Mouse (Mus musculus): ENCODE data around the gene Med16. TPM values are rescaled to one million over a fixed set of nuclear protein-coding genes. Genes with fewer than 3 reads are reported as not detected.

The Med16 gene
- polyA plus RNA-seq, 1 experiment from 2014 or later = 42.0 TPM

DNA sequence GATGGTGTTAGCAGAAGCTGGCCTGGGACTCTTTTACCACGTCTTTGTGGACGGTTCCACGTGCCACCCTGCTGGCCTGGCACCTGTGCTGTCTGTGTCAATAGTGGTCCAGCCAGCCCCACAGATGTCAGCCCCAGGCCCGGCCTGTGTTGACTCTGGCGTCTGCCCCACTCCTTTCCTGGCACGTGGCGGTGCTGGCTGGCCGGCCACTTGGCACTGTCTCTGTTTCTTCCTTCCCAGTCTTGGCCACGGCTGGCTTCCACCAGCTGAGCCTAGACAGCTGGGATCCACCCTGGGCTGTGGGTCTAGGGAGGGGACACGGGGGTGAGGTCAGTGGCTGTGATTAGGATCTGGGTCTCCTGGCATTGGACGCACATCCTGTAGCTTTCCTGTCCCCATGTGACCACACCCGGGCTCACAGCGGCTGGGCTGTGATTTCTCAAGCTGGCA lies 25.6 kb upstream of the Med16 start:
- H3K4me1 ChIP-seq (replicated peaks; ENCODE audit: control insufficient read depth, insufficient read depth, low read length) = peaks cover 32% of the 10 kb centered on the region
- no peak overlapping the region for H3K4me3 ChIP-seq (replicated peaks; ENCODE audit: low read length)
- ATAC-seq (ENCODE audit: low FRiP score) (peak; percentile 57), DNase-seq (ENCODE audit: low spot score) (peak; percentile 68)
- H3K4me2 ChIP-seq (replicated peaks) = no peak overlapping the region
- WGBS = 50% methylated on average over 13 of the region's 13 CpGs
- H3K27me3 ChIP-seq (ENCODE audit: control insufficient read depth, insufficient read depth, low read length) = no peaks in the 10 kb centered on the region
- peak overlapping the region; percentile 49; the same call in 1 of the 2 replicates for H3K27ac ChIP-seq
- H3K36me3 ChIP-seq (replicated peaks; ENCODE audit: control insufficient read depth, insufficient read depth) = peaks cover 27% of the 10 kb centered on the region
- no peaks in the 10 kb centered on the region for H3K9me3 ChIP-seq (ENCODE audit: control insufficient read depth, low read length)
- H3K9ac ChIP-seq = 0 out of 2 replicates have a peak overlapping the region, but pooled peaks have one; percentile 20

GRCm38 (mm10) chr10:79933861-79934260 lies 25.1 kb upstream of the Med16 start:
- H3K4me1 ChIP-seq (replicated peaks; ENCODE audit: control insufficient read depth, insufficient read depth, low read length) = peaks cover 36% of the 10 kb centered on the region
- H3K4me3 ChIP-seq (replicated peaks; ENCODE audit: low read length) = no peak overlapping the region
- no peaks in the 10 kb centered on the region for H3K9me3 ChIP-seq (ENCODE audit: control insufficient read depth, low read length)
- H3K36me3 ChIP-seq (replicated peaks; ENCODE audit: control insufficient read depth, insufficient read depth) = peaks cover 27% of the 10 kb centered on the region
- peak overlapping the region; percentile 49; the same call in 1 of the 2 replicates for H3K27ac ChIP-seq
- no peak for ATAC-seq (ENCODE audit: low FRiP score)
- H3K9ac ChIP-seq = no peak overlapping the region
- DNase-seq (ENCODE audit: low spot score) = no peak
- no peak overlapping the region for H3K4me2 ChIP-seq (replicated peaks)
- 24% methylated on average over 6 of the region's 6 CpGs for WGBS
- H3K27me3 ChIP-seq (ENCODE audit: control insufficient read depth, insufficient read depth, low read length) = no peaks in the 10 kb centered on the region

- ATAC-seq (ENCODE audit: low FRiP score) (no peak), DNase-seq (ENCODE audit: low spot score) (no peak)
- Histone ChIP-seq H3K36me3 (replicated peaks; ENCODE audit: control insufficient read depth, insufficient read depth) (peaks cover 27% of the 10 kb centered on the region), H3K27ac (0 out of 2 replicates have a peak overlapping the region, but pooled peaks have one; percentile 49), H3K4me2 (replicated peaks) (no peak overlapping the region), H3K4me3 (replicated peaks; ENCODE audit: low read length) (no peak overlapping the region), H3K27me3 (ENCODE audit: control insufficient read depth, insufficient read depth, low read length) (no peaks in the 10 kb centered on the region), H3K9me3 (ENCODE audit: control insufficient read depth, low read length) (no peaks in the 10 kb centered on the region), H3K9ac (no peak overlapping the region), H3K4me1 (replicated peaks; ENCODE audit: control insufficient read depth, insufficient read depth, low read length) (peaks cover 38% of the 10 kb centered on the region)
- 62% methylated on average over 9 of the region's 9 CpGs for WGBS
These were observed 24.5 kb upstream of the Med16 start for GRCm38 (mm10) chr10:79933145-79933679.

- H3K27ac ChIP-seq = peak overlapping the region; percentile 49; the same call in 1 of the 2 replicates
- ATAC-seq (ENCODE audit: low FRiP score) = no peak
- no peak overlapping the region for H3K9ac ChIP-seq
- WGBS = 21% methylated on average over 8 of the region's 8 CpGs
- DNase-seq (ENCODE audit: low spot score) = no peak
- peaks cover 38% of the 10 kb centered on the region for H3K4me1 ChIP-seq (replicated peaks; ENCODE audit: control insufficient read depth, insufficient read depth, low read length)
- H3K9me3 ChIP-seq (ENCODE audit: control insufficient read depth, low read length) = no peaks in the 10 kb centered on the region
- no peak overlapping the region for H3K4me3 ChIP-seq (replicated peaks; ENCODE audit: low read length)
- H3K4me2 ChIP-seq (replicated peaks) = no peak overlapping the region
- no peaks in the 10 kb centered on the region for H3K27me3 ChIP-seq (ENCODE audit: control insufficient read depth, insufficient read depth, low read length)
- H3K36me3 ChIP-seq (replicated peaks; ENCODE audit: control insufficient read depth, insufficient read depth) = peaks cover 24% of the 10 kb centered on the region
These were observed 24.0 kb upstream of the Med16 start for GRCm38 (mm10) chr10:79932736-79933135.

- Histone ChIP-seq H3K4me3 (replicated peaks; ENCODE audit: low read length) (no peak overlapping the region), H3K27me3 (ENCODE audit: control insufficient read depth, insufficient read depth, low read length) (no peaks in the 10 kb centered on the region), H3K9ac (no peak overlapping the region), H3K9me3 (ENCODE audit: control insufficient read depth, low read length) (no peaks in the 10 kb centered on the region), H3K4me2 (replicated peaks) (no peak overlapping the region), H3K27ac (no peak overlapping the region), H3K4me1 (replicated peaks; ENCODE audit: control insufficient read depth, insufficient read depth, low read length) (peaks cover 35% of the 10 kb centered on the region), H3K36me3 (replicated peaks; ENCODE audit: control insufficient read depth, insufficient read depth) (peaks cover 23% of the 10 kb centered on the region)
- no peak for ATAC-seq (ENCODE audit: low FRiP score)
- WGBS = 81% methylated on average over 9 of the region's 9 CpGs
- DNase-seq (ENCODE audit: low spot score) = no peak
These were observed 23.1 kb upstream of the Med16 start for GRCm38 (mm10) chr10:79931797-79932196.

DNA sequence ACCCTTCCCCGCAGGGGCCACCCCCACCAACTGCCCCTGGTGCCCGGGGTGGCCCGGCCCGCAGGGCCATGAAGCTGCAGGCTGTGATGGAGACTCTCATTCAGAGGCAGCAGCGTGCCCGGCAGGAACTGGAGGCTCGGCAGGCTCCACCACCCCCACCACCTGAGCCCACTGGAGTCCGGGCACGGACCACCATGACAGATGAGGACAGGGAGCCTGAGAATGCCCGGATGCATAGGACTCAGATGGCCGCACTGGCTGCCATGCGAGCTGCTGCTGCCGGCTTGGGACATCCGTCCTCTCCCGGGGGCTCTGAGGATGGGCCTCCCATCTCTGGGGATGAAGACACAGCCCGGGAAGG lies 22.1 kb upstream of the Med16 start:
- Histone ChIP-seq H3K4me2 (replicated peaks) (no peak overlapping the region), H3K27ac (no peak overlapping the region), H3K4me3 (replicated peaks; ENCODE audit: low read length) (0 out of 2 replicates have a peak overlapping the region, but pooled peaks have one; percentile 3), H3K4me1 (replicated peaks; ENCODE audit: control insufficient read depth, insufficient read depth, low read length) (peaks cover 32% of the 10 kb centered on the region), H3K27me3 (ENCODE audit: control insufficient read depth, insufficient read depth, low read length) (no peaks in the 10 kb centered on the region), H3K36me3 (replicated peaks; ENCODE audit: control insufficient read depth, insufficient read depth) (peaks cover 23% of the 10 kb centered on the region), H3K9ac (peak overlapping the region; percentile 13; the same call in 1 of the 2 replicates), H3K9me3 (ENCODE audit: control insufficient read depth, low read length) (no peaks in the 10 kb centered on the region)
- 51% methylated on average over 16 of the region's 16 CpGs for WGBS
- ATAC-seq (ENCODE audit: low FRiP score) (no peak), DNase-seq (ENCODE audit: low spot score) (no peak)

DNA sequence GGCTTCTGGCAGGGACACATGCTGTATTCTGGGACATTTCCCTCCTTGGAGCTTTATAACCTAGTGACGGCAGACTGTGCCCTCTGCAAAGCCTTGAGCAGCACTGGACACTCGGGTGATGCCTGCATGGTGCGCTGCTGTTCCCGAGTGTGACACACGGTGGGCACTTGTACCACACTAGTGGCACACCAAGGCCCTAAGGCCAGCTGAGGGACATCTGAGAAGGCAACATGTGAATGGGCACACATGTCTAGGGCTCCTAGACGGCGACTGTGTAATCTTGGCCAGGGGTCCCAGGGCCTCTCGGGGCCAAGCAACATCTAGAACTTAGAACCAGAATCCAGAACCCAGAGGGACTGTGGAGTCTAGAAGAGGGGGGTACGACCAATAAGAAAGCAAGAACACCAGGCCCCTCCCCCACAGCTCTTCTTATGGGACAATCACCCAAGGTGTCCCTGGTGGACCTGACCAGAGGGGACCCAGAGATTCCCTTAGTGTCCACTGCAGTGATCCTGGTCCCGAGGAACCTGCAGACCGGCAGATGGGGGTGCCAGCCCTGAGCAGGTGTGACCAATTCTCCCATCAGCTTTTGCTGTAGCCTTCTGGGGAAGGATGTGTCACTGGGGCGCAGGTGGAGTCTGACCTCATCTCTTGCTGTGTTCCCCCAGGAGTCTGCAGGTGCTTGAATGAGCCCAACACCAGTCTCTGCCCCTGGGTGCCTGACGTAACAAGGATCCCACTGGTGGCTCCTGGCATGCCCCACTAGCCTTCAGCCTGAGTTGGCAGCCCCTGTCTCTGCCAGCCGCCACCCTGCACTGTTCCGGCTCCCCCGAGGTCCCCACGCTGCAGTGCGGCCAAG lies 21.5 kb upstream of the Med16 start:
- Histone ChIP-seq H3K9ac (peak overlapping the region; percentile 13; the same call in 1 of the 2 replicates), H3K4me2 (replicated peaks) (peak overlapping the region; percentile 81; the same call in 1 of the 2 replicates), H3K27me3 (ENCODE audit: control insufficient read depth, insufficient read depth, low read length) (no peaks in the 10 kb centered on the region), H3K9me3 (ENCODE audit: control insufficient read depth, low read length) (no peaks in the 10 kb centered on the region), H3K4me3 (replicated peaks; ENCODE audit: low read length) (peak overlapping the region; percentile 3; the same call in 1 of the 2 replicates), H3K36me3 (replicated peaks; ENCODE audit: control insufficient read depth, insufficient read depth) (peaks cover 23% of the 10 kb centered on the region), H3K27ac (no peak overlapping the region), H3K4me1 (replicated peaks; ENCODE audit: control insufficient read depth, insufficient read depth, low read length) (peaks cover 32% of the 10 kb centered on the region)
- 78% methylated on average over 18 of the region's 18 CpGs for WGBS
- DNase-seq (ENCODE audit: low spot score) (no peak), ATAC-seq (ENCODE audit: low FRiP score) (no peak)

DNA sequence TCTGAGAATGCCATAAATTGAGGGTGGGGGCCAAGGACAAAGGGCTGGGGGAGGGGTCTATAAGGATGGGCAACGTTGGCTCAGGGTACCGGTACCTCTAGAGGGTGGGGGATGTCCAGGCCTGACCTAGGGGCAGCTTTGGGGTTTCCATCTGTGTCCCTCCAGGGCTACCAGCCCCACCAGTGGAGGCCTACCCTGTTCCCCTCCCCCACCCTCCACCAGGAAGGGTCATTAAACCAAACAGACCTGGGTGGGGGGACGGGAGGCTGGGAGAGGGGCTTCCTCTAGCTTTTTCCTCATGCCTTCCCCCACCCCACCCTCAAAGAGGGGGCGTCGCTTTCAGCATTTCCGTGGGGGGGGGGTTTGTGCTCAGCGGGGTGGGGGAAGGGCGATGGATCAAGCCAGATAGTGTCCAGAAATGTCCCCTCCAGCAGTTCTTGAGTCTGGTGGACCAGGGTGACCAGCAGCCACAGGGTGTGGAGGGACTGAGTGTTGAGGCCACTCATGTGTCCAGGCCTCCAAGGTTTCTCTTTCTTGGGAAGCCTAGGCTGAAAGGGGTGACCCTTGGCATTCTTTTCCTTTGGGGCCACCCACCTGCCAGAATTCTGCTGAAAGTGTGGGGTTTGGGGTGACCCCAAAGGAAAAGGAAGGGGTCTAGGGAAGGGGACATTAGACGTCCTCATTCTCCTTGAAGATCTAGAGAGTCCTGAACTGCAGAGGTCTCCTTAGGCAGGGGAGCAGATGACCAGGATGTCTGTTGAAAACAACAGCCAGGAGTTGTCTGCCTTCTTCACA lies 20.4 kb upstream of the Med16 start:
- Histone ChIP-seq H3K9ac (peak overlapping the region; percentile 84), H3K4me3 (replicated peaks; ENCODE audit: low read length) (peak overlapping the region; percentile 86), H3K36me3 (replicated peaks; ENCODE audit: control insufficient read depth, insufficient read depth) (peaks cover 20% of the 10 kb centered on the region), H3K27me3 (ENCODE audit: control insufficient read depth, insufficient read depth, low read length) (no peaks in the 10 kb centered on the region), H3K9me3 (ENCODE audit: control insufficient read depth, low read length) (no peaks in the 10 kb centered on the region), H3K27ac (peak overlapping the region; percentile 91; the same call in 1 of the 2 replicates), H3K4me2 (replicated peaks) (peak overlapping the region; percentile 81), H3K4me1 (replicated peaks; ENCODE audit: control insufficient read depth, insufficient read depth, low read length) (peaks cover 29% of the 10 kb centered on the region)
- 33% methylated on average over 9 of the region's 9 CpGs for WGBS
- no peak for DNase-seq (ENCODE audit: low spot score)
- no peak for ATAC-seq (ENCODE audit: low FRiP score)

All from hindbrain, embryonic 14.5 days (tissue).